Mouse (Mus musculus) CH12.LX (cell line): ENCODE results near the gene Nudt22. TPM values are rescaled to one million over a fixed set of nuclear protein-coding genes. Genes with fewer than 3 reads are reported as not detected.

Source experiments
- DNase-seq: peaks from one replicate; pipeline ENCODE4 v3.0.0-alpha.2; 2013; ENCODE audit errors: extremely low read depth
- H3K27ac ChIP-seq: 2 replicates; pipeline ENCODE4 v1.5.1; 2012; ENCODE audit warnings: low read depth, mild to moderate bottlenecking, control low read depth, moderate library complexity; ENCODE audit not compliant: insufficient read depth
- H3K27me3 ChIP-seq: replicated peaks from 2 replicates; pipeline ENCODE3; 2012; ENCODE audit warnings: inconsistent platforms
- H3K36me3 ChIP-seq, 2 experiments: replicated peaks in 1 of 2; 2 replicates each; pipeline versions ENCODE3 to v1.6.1; 2012; ENCODE audit warnings: inconsistent platforms in 1 of 2, low read length in 1 of 2, mild to moderate bottlenecking in 1 of 2, mixed read lengths in 1 of 2, moderate library complexity in 1 of 2; ENCODE audit not compliant: control insufficient read depth in 1 of 2, insufficient read depth in 1 of 2
- H3K4me1 ChIP-seq, 2 experiments: 2 replicates each; pipeline ENCODE4 v1.6.1; 2012; ENCODE audit warnings: inconsistent platforms in 1 of 2, moderate library complexity in 1 of 2; ENCODE audit not compliant: insufficient read depth in 2 of 2, control insufficient read depth in 1 of 2
- H3K4me2 ChIP-seq: 2 replicates; pipeline ENCODE4 v1.6.1; 2012; ENCODE audit warnings: low read depth, mild to moderate bottlenecking, control low read depth; ENCODE audit not compliant: poor library complexity, insufficient read depth, severe bottlenecking
- H3K4me3 ChIP-seq, 3 experiments: fragments of 150-350 bp in 1 of 3; sonication (generic) in 1 of 3; replicated peaks in 1 of 3; 2 replicates each; pipeline versions ENCODE3 to v1.5.1; 2011 to 2012; ENCODE audit warnings: low read depth in 2 of 3, low read length in 2 of 3, mild to moderate bottlenecking in 2 of 3, moderate library complexity in 2 of 3, control low read depth in 1 of 3, improper control_type of control experiment in 1 of 3, inconsistent platforms in 1 of 3, mixed read lengths in 1 of 3; ENCODE audit not compliant: poor library complexity in 1 of 3
- H3K79me2 ChIP-seq: replicated peaks from 2 replicates; pipeline ENCODE4 v1.6.1; 2012; ENCODE audit warnings: mild to moderate bottlenecking, moderate library complexity; ENCODE audit not compliant: control insufficient read depth, poor library complexity, insufficient read depth, severe bottlenecking; ENCODE audit errors: extremely low read depth
- H3K9ac ChIP-seq: 2 replicates; pipeline ENCODE4 v1.6.1; 2012; ENCODE audit warnings: low read depth, mild to moderate bottlenecking, control low read depth, moderate library complexity; ENCODE audit not compliant: insufficient read depth
- H3K9me3 ChIP-seq: replicated peaks from 2 replicates; pipeline ENCODE3; 2012; ENCODE audit warnings: low read length, inconsistent platforms, mixed read lengths
- CHD1 ChIP-seq: IDR thresholded peaks from 2 replicates; pipeline ENCODE4 v1.6.1; 2012; ENCODE audit warnings: low read depth, low read length, improper control_type of control experiment, inconsistent platforms
- CHD2 ChIP-seq: IDR thresholded peaks from 2 replicates; pipeline ENCODE4 v1.6.1; 2011; ENCODE audit warnings: low read length, improper control_type of control experiment
- CTCF ChIP-seq, 2 experiments: IDR thresholded peaks in 1 of 2; conservative IDR thresholded peaks in 1 of 2; 2 replicates each; pipeline ENCODE4 v1.5.1; 2011 to 2012; ENCODE audit warnings: low read depth in 2 of 2, low read length in 2 of 2, improper control_type of control experiment in 1 of 2, inconsistent platforms in 1 of 2, mild to moderate bottlenecking in 1 of 2, moderate library complexity in 1 of 2
- ELF1 ChIP-seq: IDR thresholded peaks from 2 replicates; pipeline ENCODE4 v1.6.1; 2014; ENCODE audit warnings: low read depth, mild to moderate bottlenecking, inconsistent platforms, low read length, improper control_type of control experiment
- EP300 ChIP-seq: IDR thresholded peaks from 2 replicates; pipeline ENCODE4 v1.6.1; 2011; ENCODE audit warnings: low read length, improper control_type of control experiment
- GABPA ChIP-seq: IDR thresholded peaks from 2 replicates; pipeline ENCODE4 v1.6.1; 2012; ENCODE audit warnings: low read depth, low read length, improper control_type of control experiment, inconsistent platforms; ENCODE audit not compliant: insufficient replicate concordance
- IRF4 ChIP-seq: IDR thresholded peaks from 2 replicates; pipeline ENCODE4 v1.6.1; 2014; ENCODE audit warnings: low read depth, mild to moderate bottlenecking, inconsistent platforms, low read length, improper control_type of control experiment
- JUND ChIP-seq: conservative IDR thresholded peaks from 2 replicates; pipeline ENCODE4 v1.6.1; 2011; ENCODE audit warnings: low read depth, low read length, improper control_type of control experiment
- KAT2A ChIP-seq: IDR thresholded peaks from 2 replicates; pipeline ENCODE4 v1.6.1; 2012; ENCODE audit warnings: low read length, improper control_type of control experiment, inconsistent platforms; ENCODE audit not compliant: insufficient replicate concordance
- MAFK ChIP-seq: IDR thresholded peaks from 2 replicates; pipeline ENCODE4 v1.6.1; 2011; ENCODE audit warnings: low read length, improper control_type of control experiment; ENCODE audit not compliant: insufficient replicate concordance
- MAZ ChIP-seq: IDR thresholded peaks from 2 replicates; pipeline ENCODE4 v1.6.1; 2012; ENCODE audit warnings: low read depth, mild to moderate bottlenecking, inconsistent platforms, low read length, improper control_type of control experiment, moderate library complexity
- MEF2A ChIP-seq: IDR thresholded peaks from 2 replicates; pipeline ENCODE4 v1.6.1; 2014; ENCODE audit warnings: low read depth, mild to moderate bottlenecking, inconsistent platforms, low read length, improper control_type of control experiment, borderline replicate concordance
- MXI1 ChIP-seq: IDR thresholded peaks from 2 replicates; pipeline ENCODE4 v1.6.1; 2011; ENCODE audit warnings: mild to moderate bottlenecking, low read depth, low read length, improper control_type of control experiment
- MYC ChIP-seq: IDR thresholded peaks from 2 replicates; pipeline ENCODE4 v1.6.1; 2011; ENCODE audit warnings: low read depth, mild to moderate bottlenecking, improper control_type of control experiment, low read length
- NELFE ChIP-seq: IDR thresholded peaks from 2 replicates; pipeline ENCODE4 v1.6.1; 2011; ENCODE audit warnings: low read depth, low read length, improper control_type of control experiment
- NRF1 ChIP-seq: IDR thresholded peaks from 2 replicates; pipeline ENCODE4 v1.6.1; 2014; ENCODE audit warnings: low read depth, mild to moderate bottlenecking, inconsistent platforms, low read length, improper control_type of control experiment, moderate library complexity
- POLR2A ChIP-seq: IDR thresholded peaks from 2 replicates; pipeline ENCODE4 v1.6.1; 2011; ENCODE audit warnings: low read depth, mild to moderate bottlenecking, improper control_type of control experiment, low read length
- POLR2AphosphoS2 ChIP-seq: IDR thresholded peaks from 2 replicates; pipeline ENCODE4 v1.6.1; 2011; ENCODE audit warnings: low read depth, low read length, improper control_type of control experiment
- RCOR1 ChIP-seq: conservative IDR thresholded peaks from 2 replicates; pipeline ENCODE4 v1.6.1; 2012; ENCODE audit warnings: low read depth, mild to moderate bottlenecking, inconsistent platforms, low read length, improper control_type of control experiment
- SIN3A ChIP-seq: IDR thresholded peaks from 2 replicates; pipeline ENCODE4 v1.6.1; 2012; ENCODE audit warnings: low read length, improper control_type of control experiment, inconsistent platforms
- SMC3 ChIP-seq: IDR thresholded peaks from 2 replicates; pipeline ENCODE4 v1.6.1; 2011; ENCODE audit warnings: low read depth, low read length, improper control_type of control experiment
- TBP ChIP-seq: conservative IDR thresholded peaks from 2 replicates; pipeline ENCODE4 v1.6.1; 2011; ENCODE audit warnings: low read depth, low read length, improper control_type of control experiment
- UBTF ChIP-seq: IDR thresholded peaks from 2 replicates; pipeline ENCODE4 v1.6.1; 2012; ENCODE audit warnings: low read depth, mild to moderate bottlenecking, inconsistent platforms, low read length, improper control_type of control experiment, moderate library complexity
- ZNF384 ChIP-seq: IDR thresholded peaks from 2 replicates; pipeline ENCODE4 v1.6.1; 2012; ENCODE audit warnings: low read depth, low read length, improper control_type of control experiment, inconsistent platforms
- dilution Hi-C: fragments of 300-500 bp; cut with MboI; formaldehyde crosslinking; loops from 2 replicates; pipeline ENCODE4 v1.14.3; 2020; ENCODE audit warnings: low sequenced_read_pairs; ENCODE audit not compliant: extremely low pct_unique_long_range_greater_than_20kb, extremely low pct_ligation_motif_present
- in situ Hi-C: fragments of 300-500 bp; cut with MboI; formaldehyde crosslinking; loops from 3 replicates; pipeline ENCODE4 v1.14.3; 2019; ENCODE audit warnings: low sequenced_read_pairs, low pct_ligation_motif_present, low pct_unique_long_range_greater_than_20kb, mixed read lengths
- polyA plus RNA-seq: library from polyadenylated mRNA; unstranded; fragments of >175 nt; gene quantifications from 2 replicates; pipeline ENCODE4 v1.2.1, GENCODE M21; 2012; ENCODE audit warnings: low read depth; ENCODE audit not compliant: insufficient read length
- total RNA-seq, 2 experiments: library from RNA; depleted of rRNA; stranded (reverse); fragments of 300-350 nt in 1 of 2; fragments of >200 nt in 1 of 2; gene quantifications; 2 replicates each; pipeline ENCODE4 v1.2.3; 2012 to 2014

Nudt22 gene
- total and polyA plus RNA-seq, 3 experiments, result 11.1 to 24.6 (median 11.2) TPM

- Histone ChIP-seq H3K9ac (no peak overlapping the region), H3K27ac (no peak overlapping the region), H3K36me3 (peaks cover 9 to 76% of the 10 kb centered on the region in 2 experiments), H3K4me2 (no peak overlapping the region), H3K4me3 (no peak overlapping the region)
- dilution Hi-C loops, result no loop called here
- no peak for DNase-seq
- TF ChIP-seq CHD2, result no peak
- no peak for TF ChIP-seq MAZ
- TF ChIP-seq POLR2A, result no peak
- no peak for TF ChIP-seq EP300
- no peak for TF ChIP-seq CTCF (conservative IDR thresholded peaks at IDR 0.05 in 1 of 2, IDR thresholded peaks at IDR 0.05 in 1 of 2; ENCODE audit: low read depth in 2 of 2, low read length in 2 of 2)
- no peak for TF ChIP-seq ELF1
- TF ChIP-seq SMC3, result no peak
- TF ChIP-seq IRF4, result no peak
- TF ChIP-seq MYC, result no peak
- TF ChIP-seq MAFK, result no peak
- TF ChIP-seq GABPA, result no peak
- TF ChIP-seq, all 38 proteins: peak for 0
- no peaks in the 10 kb centered on the region for H3K9me3 ChIP-seq
- H3K27me3 ChIP-seq, result no peaks in the 10 kb centered on the region
- in situ Hi-C loops, result no loop called here
- no peaks in the 10 kb centered on the region for H3K79me2 ChIP-seq
- H3K4me1 ChIP-seq, result peaks cover 3 to 13% of the 10 kb centered on the region in 2 experiments; a peak in 2 of 4 replicates
These were observed 47.7 kb downstream of the Nudt22 start for GRCm38 (mm10) chr19:6948186-6948585.

- no peaks in the 10 kb centered on the region for H3K27me3 ChIP-seq
- dilution Hi-C loops (no loop called here), in situ Hi-C loops (no loop called here)
- H3K9ac ChIP-seq, result no peak overlapping the region
- DNase-seq, result no peak
- no peaks in the 10 kb centered on the region for H3K79me2 ChIP-seq
- no peaks in the 10 kb centered on the region for H3K9me3 ChIP-seq
- H3K4me1 ChIP-seq, result peaks cover 5 to 17% of the 10 kb centered on the region in 2 experiments
- no peak overlapping the region for H3K4me2 ChIP-seq
- TF ChIP-seq MEF2A (no peak), NRF1 (no peak), ZNF384 (no peak), EP300 (no peak), MXI1 (no peak), NELFE (no peak), POLR2AphosphoS2 (no peak), CTCF (conservative IDR thresholded peaks at IDR 0.05 in 1 of 2, IDR thresholded peaks at IDR 0.05 in 1 of 2; ENCODE audit: low read depth in 2 of 2, low read length in 2 of 2) (no peak), UBTF (no peak), RCOR1 (no peak), TBP (no peak), CHD1 (no peak), JUND (no peak), MAZ (no peak), KAT2A (no peak), GABPA (no peak), SIN3A (no peak)
- H3K27ac ChIP-seq, result no peak overlapping the region
- no peak overlapping the region for H3K4me3 ChIP-seq
- H3K36me3 ChIP-seq, result peaks cover 9 to 72% of the 10 kb centered on the region in 2 experiments
These were observed 48.2 kb downstream of the Nudt22 start for GRCm38 (mm10) chr19:6947742-6948141.
